Mouse (Mus musculus): ENCODE measurements at regions not wholly inside any gene's neighbourhood (a gene's known extent, or its start where the extent isn't known, plus 50 kb on each side); places are given as distances from the start of the nearest gene placed in this dataset.
"Not testable (repeated sequence)": the region's sequence is repeated elsewhere in the genome, so short reads cannot be mapped to it uniquely, and the experiment has no call there.

DNA sequence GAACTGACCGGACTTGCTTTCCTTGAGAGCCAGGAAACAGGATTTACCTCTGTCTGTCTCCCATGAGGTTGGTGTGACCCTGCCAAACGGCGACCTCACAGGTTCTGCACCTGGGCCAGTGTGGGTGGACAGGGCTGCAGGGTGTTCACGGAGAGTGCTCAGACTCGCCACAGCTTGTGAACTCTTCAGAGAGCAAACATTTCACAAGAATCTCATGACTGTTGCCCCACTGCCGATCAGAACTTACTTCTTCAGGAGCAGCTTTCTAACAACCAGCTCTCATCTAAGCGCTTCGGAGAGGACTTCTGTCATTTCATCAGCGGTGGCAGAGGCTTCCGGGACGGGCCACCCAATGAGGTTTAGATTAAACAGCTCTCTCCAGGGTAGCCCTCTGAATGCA, 93.0 kb upstream of the Adgrl2 start:
- no peak for DNase-seq (ENCODE audit: low spot score)

DNA sequence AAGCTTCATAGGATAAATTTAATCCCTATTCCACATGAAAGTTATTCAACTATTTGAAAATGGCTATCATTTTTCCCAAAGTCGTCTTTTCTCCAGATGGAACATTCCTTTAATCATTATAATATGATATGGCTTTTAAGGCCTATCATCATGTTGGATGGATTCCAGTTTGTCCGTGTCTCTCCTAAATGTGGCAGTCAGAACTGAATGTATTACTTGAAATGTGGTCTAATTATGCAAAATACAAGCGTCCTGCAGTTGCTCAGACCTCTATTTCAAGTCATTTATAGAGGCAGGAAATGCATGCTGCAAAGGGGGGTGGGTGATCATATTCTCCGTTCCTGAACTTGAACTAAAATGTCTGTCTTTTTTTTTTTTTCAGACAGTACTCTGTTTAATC, 88.5 kb upstream of the Adgrl2 start:
- DNase-seq (ENCODE audit: low spot score) = no peak

- no peak for DNase-seq (ENCODE audit: low spot score)
Measured at GRCm38 (mm10) chr3:149076928-149077551, 86.7 kb upstream of the Adgrl2 start.

GRCm38 (mm10) chr3:149075488-149075851, 85.1 kb upstream of the Adgrl2 start:
- no peak for DNase-seq (ENCODE audit: low spot score)

DNA sequence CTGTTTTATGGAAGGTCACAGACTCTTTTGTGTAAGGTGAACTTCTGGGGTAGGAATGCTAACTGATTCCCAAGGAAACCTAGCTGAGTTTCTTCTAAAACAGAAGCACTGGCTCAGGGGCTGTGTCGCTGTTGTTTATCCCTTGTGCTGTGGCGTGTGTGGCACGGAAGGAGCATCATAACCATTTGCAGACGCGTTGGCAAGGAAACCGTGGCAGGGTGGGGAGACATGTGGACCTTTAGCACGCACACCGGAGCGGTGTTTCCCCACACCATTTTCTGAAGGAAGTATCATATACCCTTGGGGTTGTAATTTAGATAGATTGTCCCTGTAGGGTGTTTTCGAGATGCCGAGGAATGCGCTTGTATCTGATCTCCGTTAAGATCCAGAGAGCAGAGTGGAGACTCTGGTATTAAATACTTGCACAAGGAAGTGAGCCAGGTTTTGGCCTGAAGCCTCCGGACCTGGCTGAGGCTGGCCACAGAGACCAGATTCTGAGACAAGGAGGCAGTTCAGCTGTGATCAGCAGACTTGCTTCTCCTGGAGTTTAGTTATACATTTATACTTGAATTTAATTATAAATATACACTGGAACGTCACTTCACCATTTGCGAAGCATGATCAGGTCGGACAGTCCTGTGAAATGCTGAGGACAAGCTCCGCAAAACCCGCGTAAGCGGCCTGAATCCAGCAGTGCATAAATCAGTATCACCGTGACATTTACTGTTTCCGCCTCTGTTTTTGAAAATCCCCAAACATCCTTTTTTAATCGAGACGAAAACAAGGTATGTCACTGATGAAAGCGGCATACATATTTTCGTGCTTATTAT, 84.5 kb upstream of the Adgrl2 start:
- no peak for DNase-seq (ENCODE audit: low spot score)

DNA sequence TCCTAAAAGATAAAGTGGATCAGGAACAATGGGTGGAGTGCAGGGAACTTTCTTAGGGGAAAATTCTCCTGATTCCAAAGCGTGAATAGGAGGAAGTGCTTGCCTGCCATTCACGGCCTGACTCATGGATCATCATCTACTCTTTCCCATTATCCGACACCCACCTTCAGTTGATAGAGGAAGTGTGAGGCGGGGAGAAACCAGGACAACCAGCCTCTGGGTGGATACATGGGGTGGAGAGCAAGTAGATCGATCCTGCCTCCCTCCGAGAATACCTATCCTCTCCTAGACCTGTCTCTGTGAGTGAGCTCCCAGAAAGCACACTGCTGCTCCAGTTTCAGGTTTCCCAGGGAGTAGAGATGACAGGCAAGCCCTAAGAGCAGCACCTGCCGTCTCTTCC, 79.8 kb upstream of the Adgrl2 start:
- no peak for DNase-seq (ENCODE audit: low spot score)

- no peak for DNase-seq (ENCODE audit: low spot score)
Measured at GRCm38 (mm10) chr3:149069436-149069835, 79.1 kb upstream of the Adgrl2 start.

DNA sequence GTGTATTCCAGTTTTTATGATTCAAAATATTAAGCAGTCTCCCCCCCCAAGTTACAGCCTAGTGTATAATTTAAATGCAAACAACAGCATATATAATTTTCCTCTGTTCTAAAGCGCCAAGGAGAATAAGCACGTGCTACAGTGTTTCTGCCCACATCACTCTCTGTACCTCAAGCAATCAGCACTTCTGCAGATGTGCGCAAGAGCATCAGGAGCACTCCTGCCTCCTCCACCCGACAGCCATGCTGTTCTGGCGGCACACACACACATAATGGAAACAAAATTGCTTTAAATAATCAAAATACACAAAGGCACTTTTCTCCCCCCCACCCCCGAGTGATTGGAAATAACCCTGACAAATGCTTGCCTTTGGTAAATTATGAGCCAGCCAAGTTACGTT, 78.5 kb upstream of the Adgrl2 start:
- no peak for DNase-seq (ENCODE audit: low spot score)

DNA sequence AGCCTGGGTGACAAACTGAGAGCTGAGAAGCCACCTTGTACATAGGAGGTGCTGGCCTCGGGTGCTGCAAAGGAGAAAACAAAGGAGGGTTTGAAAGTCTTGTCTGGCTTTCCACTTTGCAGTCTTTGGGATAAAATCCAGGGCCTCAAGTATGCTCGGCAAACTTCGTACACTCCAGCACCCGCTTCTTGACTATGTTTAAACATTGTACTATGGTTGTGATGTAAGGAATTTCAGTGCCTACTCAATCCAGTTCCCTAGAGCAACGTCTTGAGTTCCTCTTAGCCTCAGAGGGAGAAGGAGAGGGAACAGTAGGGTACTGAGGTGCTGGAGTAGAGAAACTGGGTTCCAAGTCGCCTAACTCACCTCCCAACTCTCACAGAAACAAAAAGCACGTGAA, 77.4 kb upstream of the Adgrl2 start:
- DNase-seq (ENCODE audit: low spot score) = no peak

GRCm38 (mm10) chr3:149055077-149055476, 64.7 kb upstream of the Adgrl2 start:
- no peak for DNase-seq (ENCODE audit: low spot score)

DNA sequence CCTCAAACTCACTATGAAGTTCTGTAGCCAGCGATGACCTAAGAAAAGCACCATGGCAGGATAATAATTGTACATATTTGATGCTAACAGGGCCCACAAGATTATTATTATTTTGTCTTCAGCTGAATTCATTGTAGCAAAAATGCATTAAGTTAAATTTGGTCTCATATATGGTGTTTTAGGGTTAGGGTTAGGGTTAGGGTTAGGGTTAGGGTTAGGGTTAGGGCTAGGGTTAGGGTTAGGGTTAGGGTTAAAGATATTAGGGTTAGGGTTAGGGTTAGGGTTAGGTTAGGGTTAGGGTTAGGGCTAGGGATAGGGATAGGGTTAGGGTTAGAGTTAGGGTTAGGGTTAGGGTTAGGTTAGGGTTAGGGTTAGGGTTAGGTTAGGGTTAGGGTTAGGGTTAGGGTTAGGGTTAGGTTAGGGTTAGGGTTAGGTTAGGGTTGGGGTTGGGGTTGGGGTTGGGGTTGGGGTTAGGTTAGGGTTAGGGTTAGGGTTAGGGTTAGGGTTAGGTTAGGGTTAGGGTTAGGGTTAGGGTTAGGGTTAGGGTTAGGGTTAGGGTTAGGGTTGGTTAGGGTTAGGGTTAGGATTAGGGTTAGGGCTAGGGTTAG, 62.0 kb upstream of the Adgrl2 start:
- not testable (repeated sequence) for DNase-seq (ENCODE audit: low spot score)

DNA sequence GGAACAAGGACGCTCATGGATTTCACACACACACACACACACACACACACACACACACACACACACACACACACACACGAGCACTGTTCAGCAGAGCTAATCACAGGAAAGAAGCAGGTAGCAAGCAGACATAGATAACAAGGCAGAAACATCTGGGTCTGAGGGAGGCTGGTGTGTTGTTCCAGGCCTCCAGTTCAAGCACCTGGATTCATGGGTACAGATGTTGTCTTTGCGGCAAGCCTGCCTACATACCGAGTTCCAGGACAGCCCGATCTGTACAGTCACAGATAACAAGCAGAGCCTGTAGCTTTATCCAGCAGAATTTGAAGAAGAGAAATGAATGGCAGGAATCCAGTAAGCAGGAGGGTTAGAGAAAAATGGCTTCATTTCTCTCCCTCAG, 55.0 kb upstream of the Adgrl2 start:
- DNase-seq (ENCODE audit: low spot score) = no peak

DNA sequence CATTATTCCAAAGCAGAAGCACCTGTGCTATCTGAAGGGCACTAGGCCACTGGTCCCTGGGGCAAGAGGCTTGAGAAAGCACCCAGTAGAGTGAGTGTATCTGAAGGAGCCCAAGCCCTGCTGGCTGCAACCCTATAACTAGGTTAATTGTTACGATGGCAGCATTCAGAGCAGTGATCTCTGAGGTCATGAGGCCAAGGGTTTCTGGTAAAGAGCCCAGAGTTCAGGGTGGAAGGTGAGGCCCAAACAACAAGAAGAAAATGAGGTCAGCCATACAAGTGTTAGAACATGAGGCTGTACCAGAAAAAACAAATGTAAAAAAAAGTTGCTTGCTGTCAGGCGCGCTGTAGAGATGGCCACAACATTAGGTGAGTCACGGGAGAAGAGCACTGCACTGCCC, 53.5 kb upstream of the Adgrl2 start:
- no peak for DNase-seq (ENCODE audit: low spot score)

- DNase-seq (ENCODE audit: low spot score) = no peak
Measured at GRCm38 (mm10) chr3:149042527-149042926, 52.2 kb upstream of the Adgrl2 start.

DNA sequence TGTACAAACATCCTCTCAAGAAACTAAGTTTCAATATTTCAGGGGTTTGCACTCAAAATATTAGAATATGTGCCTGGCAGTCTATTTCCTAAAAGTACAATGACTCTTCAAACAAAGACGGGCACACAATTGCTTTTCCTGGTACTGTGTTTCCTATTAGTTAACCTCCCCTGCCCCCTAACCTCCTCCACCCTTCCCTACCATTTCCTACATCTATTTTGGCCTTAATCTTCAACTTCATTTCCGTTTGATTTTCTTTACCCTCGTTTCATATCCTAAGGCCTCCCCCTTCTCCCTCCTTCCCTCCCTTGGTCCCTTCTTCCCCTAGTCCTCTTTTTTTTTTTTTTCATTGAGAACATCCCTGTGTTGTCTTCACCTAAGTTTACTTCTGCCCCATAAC, 50.8 kb upstream of the Adgrl2 start:
- DNase-seq (ENCODE audit: low spot score) = no peak
